Mouse (Mus musculus) ovary, postnatal 36 days (tissue): ENCODE data around the gene Ercc4.

Experiments used
- DNase-seq: peaks from one replicate; pipeline ENCODE4 v3.0.0; 2022; ENCODE audit warnings: low spot score, mixed read lengths

The Ercc4 gene

DNA sequence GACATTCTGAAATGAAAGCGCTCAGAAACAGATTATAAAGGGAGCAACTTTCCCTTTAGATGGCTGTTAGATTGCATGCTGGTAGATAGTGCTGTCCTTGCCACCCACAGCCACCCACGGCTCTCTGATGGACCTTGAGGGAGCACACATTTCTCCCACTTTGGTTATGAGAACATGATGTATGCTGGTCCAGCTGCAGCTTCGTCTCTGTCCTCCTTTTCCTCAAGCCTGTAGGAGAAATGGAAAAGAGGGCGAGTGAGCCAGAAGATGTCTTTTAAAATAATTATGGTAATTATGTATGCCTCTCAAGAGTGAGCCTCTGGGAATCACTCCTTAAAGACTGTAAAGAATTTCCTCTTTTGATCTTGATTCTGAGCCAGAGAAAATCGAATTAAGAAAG lies 87.1 kb downstream of the Ercc4 start:
- DNase-seq, result no peak

GRCm38 (mm10) chr16:13197293-13197692 lies 87.8 kb downstream of the Ercc4 start:
- DNase-seq, result no peak

DNA sequence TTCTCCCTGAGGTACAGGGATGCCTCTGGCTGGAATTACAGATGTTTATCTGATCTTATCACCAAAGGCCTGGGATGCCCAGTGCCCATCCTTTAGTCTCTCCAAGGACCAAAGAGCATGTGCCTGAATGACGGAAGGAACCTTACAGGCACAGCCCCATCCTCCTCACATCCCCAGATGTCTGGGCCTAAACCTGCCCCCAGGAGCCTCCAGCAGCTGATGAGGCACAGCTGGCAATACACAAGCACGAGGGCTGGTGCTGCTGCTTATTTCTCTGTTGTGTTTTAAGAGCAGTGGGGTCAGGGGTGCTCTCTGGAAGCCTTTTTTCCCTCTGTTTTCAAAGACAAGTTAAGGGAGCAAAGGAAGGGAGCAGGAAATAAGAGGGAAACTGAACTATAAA lies 89.7 kb downstream of the Ercc4 start:
- DNase-seq, result no peak
